Mouse (Mus musculus) testis, adult 2 months (tissue): ENCODE measurements at regions not wholly inside any gene's neighbourhood (a gene's known extent, or its start where the extent isn't known, plus 50 kb on each side); places are given as distances from the start of the nearest gene placed in this dataset.

Source experiments
- H3K27ac ChIP-seq: fragments of 200-500 bp; 2 replicates; pipeline ENCODE4 v1.5.1; 2012; ENCODE audit warnings: low read depth, low read length; ENCODE audit not compliant: control insufficient read depth, insufficient read depth
- H3K27me3 ChIP-seq: fragments of 200-500 bp; 2 replicates; pipeline ENCODE4 v1.6.1; 2012; ENCODE audit warnings: mild to moderate bottlenecking, low read length, moderate library complexity; ENCODE audit not compliant: control insufficient read depth, insufficient read depth
- H3K36me3 ChIP-seq: fragments of 200-500 bp; 2 replicates; pipeline ENCODE4 v1.6.1; 2012; ENCODE audit warnings: mild to moderate bottlenecking, low read length; ENCODE audit not compliant: control insufficient read depth, insufficient read depth
- H3K4me1 ChIP-seq: fragments of 200-500 bp; 2 replicates; pipeline ENCODE4 v1.6.1; 2012; ENCODE audit warnings: low read length; ENCODE audit not compliant: control insufficient read depth, insufficient read depth
- H3K4me3 ChIP-seq: fragments of 200-500 bp; 2 replicates; pipeline ENCODE4 v1.5.1; 2012; ENCODE audit warnings: low read depth, mild to moderate bottlenecking, low read length, moderate library complexity, mixed read lengths; ENCODE audit not compliant: control insufficient read depth
- CTCF ChIP-seq: fragments of 200-500 bp; IDR thresholded peaks from 2 replicates; pipeline ENCODE4 v1.5.1; 2012; ENCODE audit warnings: low read depth, mild to moderate bottlenecking, inconsistent platforms, low read length, moderate library complexity; ENCODE audit not compliant: control insufficient read depth, insufficient read depth, insufficient replicate concordance
- POLR2A ChIP-seq: fragments of 200-500 bp; IDR thresholded peaks from 2 replicates; pipeline ENCODE4 v1.6.1; 2012; ENCODE audit warnings: low read depth, mild to moderate bottlenecking, inconsistent platforms, low read length, moderate library complexity; ENCODE audit not compliant: control insufficient read depth

DNA sequence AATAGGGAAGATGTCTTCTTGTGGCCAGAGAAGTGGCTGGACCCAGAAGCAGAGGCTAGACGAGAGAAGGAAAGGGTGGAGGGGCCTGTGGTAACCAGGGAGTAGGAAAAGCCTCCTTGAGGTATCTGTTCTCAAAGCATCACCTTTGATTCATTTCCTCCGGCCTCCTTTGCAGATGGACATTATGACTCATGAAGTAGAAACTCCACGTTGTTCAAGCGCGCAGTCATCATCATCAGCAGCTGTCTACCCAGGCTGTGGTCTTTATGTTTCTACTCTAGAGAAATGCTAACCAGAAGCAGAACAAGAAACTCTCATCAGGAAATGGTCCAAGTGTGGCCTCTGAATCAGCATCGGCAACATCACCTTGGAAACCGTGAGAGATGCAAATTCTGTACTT lies 50.3 kb upstream of the Acpp start:
- TF ChIP-seq POLR2A = no peak
- no peak for TF ChIP-seq CTCF
- H3K4me1 ChIP-seq = no peaks in the 10 kb centered on the region
- H3K36me3 ChIP-seq = no peaks in the 10 kb centered on the region
- no peak overlapping the region for H3K27ac ChIP-seq
- H3K27me3 ChIP-seq = no peaks in the 10 kb centered on the region
- no peak overlapping the region for H3K4me3 ChIP-seq
